Mouse (Mus musculus): Measurements from ENCODE around the gene Slfn9.
"Not testable (repeated sequence)": the region's sequence is repeated elsewhere in the genome, so short reads cannot be mapped to it uniquely, and the experiment has no call there.

Slfn9 gene

DNA sequence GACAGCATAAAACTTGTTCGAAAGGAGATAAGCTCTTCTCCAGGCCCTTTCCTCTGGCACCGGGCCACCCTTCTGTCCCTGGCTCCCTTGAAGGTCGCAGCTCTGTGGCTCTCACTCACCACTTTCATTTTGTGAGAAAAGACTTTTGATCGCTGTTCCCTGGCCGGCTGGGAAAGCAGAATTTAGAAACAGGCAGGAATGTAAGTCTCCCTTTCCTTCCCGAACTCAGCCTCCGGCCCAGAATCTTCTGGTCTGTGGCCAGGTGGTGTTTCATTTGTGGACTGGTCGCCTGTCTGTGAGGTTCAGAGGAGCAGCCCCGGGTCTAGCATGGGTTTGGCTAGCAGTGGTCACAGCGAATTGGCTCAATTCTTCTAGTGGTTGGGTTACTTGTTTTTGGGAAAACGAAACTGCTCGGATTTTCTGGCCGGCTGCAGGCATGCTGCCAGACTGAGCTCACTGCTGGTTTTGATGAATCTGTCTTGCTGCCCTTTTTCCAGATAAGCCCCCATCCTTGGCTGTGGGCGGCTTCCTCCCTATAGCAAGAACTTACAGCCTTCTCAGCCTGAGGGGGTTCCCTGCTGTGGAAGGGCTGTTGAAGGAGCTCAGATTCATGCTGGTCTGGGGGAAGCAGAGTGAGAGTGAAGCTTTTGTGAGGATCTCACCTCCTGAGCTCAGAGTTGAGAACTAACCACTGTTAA, at the start of gene Slfn9:
Gene Slfn9 (minus strand): TSS at position 362 of the 698 bp plus-strand sequence.
- peak; percentile 54 to 60 for DNase-seq

DNA sequence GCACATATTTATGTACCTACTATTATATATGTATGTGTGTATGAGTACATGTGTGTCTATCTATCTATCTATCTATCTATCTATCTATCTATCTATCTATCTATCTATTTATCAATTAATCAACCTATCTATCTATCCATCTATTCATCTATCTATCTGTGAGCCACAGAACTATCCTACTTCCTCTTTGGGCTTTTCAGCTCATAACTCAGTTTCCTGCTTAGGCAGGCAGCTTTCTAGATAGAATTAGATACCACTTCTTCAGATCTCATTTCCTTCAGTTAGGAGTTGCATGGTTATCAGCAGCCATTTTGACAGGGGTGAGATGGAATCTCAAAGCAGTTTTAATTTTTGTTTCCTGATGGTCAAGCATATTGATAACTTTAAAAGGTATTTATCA, 49.4 kb upstream of the Slfn9 start:
- DNase-seq: no peak

DNA sequence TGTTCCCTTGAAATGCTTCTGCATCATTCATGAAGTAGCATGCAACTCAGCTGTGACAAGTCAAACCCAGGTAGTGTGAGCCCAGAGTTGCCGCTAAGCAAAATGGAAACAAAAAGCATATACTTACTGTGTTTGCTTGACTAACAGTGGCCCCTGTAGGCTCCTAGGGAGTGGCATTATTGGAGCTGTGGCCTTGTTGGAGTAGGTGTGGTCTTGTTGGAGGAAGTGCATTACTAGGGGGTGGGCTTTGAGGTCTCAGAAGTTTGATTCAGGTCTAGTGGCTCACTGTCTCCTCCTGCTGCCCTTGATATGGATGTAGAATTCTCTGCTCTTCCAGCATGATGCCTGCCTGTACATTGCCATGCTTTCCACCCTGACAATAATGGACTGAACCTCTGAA, 48.7 kb upstream of the Slfn9 start:
- DNase-seq: no peak

DNA sequence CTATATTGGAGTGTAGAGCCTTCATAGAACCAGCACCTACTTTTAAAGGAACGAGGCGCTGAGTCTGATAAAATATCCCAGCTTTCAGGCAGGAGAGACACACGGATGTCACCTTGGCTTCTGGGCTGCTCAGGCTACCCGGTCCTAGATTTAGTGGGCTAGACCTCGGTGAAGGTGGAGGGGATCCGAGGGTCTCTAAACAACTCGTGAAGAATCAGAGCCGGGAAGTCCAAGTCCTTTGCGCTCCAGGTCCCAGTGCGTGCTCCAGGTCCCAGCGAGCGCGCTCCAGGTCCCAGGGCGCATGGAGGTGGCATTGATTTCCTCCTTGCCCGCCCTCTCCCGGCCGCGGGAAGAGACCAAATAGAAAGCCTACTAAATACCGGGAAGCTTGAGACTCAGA, 48.2 kb upstream of the Slfn9 start:
- peak in 1 of 2 experiments; percentile 9 for DNase-seq

DNA sequence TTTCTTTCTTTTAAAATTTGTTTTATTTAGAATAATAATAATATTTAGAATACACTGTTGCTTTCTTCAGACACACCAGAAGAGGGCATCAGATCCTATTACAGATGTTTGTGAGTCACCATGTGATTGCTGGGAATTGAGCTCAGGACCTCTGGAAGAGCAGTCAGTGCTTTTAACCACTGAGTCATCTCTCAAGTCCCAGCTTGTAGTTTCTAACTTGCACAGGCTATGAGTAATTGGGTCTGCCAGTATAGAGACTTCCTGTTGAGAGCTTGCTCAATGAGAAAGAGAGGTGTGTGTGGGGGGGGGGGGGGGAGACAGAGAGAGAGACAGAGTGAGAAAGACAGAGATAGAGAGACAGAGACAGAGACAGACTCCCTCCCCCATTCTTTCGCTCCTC, 47.5 kb upstream of the Slfn9 start:
- no peak for DNase-seq

DNA sequence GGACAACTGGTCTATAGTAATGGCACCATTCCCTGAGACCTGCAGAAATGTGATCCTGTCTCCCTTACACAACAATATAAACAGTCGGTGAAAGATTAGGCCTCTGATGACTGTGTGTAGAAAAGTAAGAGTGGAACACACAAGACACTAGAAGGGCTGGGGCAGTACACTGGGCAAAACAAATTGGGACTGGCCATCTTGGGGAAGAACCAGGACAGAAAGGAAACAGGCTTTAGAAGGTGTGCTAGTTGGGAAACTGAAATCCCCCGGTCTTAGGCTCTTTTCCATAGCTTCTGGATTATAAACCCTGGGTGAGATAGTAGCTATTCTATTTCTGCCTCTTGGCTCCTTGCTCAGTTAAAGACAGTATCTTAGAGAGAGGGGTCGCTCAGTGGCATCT, 47.1 kb upstream of the Slfn9 start:
- DNase-seq: not testable (repeated sequence)

DNA sequence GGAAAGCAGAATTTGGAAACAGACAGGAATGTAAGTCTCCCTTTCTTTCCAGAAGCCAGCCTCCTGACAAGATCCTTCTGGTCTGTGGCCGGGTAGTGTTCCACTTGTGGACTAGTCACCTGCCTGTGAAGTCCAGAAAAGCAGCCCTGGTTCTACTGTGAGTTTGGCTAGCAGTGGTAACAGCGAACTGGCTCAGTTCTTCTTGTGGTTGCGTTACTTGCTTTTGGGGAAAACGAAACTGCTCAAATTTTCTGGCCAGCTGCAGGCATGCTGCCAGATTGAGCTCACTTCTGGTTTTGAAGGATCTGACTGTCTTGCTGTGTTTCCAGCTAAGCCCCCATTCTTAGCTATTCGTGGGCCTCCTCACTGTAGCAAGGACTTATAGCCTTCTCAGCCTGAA, 29.0 kb upstream of the Slfn9 start, which contains the start of gene Slfn8:
Gene Slfn8 (minus strand): TSS at position 190 of the 400 bp plus-strand sequence.
- peak in 1 of 2 experiments; percentile 13 for DNase-seq

DNA sequence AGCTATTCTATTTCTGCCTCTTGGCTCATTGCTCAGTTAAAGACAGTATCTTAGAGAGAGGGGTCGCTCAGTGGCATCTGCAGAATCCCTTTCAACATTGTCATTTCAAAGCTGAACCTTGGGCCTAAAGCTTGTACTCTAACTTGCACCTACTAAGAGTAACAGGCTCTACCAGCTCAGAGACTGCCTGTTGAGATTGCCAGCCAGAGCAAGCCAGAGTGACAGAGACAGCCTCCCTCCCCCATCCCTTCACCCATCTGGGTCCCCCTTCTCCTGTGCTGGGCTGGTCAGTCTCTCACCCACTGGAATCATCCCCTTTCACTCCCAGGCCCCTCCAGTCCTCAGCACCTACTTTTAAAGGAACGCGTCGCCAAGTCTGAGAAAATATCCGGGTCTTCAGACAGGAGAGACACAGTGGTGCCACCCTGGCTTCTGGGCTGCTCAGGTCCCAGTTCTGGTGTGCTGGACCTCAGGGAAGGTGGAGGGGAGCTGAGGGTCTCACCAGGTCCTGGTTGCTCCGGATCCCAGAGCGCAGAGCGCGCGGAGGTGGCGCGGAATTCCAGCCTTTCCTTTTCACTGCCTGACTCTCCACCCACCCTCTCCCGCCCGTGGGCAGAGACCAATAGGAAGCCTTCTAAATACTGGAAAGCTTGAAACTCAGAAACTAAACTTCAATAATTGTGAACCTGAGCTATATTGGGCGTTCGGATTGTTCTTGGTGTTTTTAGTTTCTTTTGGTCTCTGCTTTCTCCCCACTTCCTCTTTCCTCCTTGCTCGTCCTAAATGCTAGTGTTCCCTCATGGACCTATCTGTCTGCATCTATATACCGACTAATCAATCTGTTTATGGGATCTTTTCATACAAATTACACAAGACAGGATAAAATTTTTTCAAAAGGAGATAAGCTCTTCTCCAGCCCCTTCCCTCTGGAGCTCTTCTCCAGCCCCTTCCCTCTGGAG, 28.2 kb upstream of the Slfn9 start:
- peak in 1 of 2 experiments; percentile 3 for DNase-seq

DNA sequence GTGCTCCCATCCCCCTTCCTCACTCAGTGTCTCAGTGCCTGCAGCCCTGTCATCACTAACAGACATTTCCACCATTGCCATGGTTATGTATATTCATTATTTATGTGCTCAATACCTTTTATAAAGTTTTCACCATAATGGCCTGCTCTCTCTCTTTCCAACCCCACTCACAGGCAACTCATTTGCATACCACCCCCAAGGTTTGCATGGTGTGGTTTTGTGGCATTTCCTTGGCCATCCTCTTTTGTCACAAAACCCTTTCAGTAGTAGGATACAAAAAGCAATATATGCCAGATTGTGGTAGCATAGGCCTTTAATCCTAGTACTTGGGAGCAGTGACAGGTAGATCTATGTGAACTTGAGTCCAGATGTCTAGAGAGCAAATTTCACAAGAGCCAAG, 24.5 kb upstream of the Slfn9 start:
- DNase-seq: no peak

DNA sequence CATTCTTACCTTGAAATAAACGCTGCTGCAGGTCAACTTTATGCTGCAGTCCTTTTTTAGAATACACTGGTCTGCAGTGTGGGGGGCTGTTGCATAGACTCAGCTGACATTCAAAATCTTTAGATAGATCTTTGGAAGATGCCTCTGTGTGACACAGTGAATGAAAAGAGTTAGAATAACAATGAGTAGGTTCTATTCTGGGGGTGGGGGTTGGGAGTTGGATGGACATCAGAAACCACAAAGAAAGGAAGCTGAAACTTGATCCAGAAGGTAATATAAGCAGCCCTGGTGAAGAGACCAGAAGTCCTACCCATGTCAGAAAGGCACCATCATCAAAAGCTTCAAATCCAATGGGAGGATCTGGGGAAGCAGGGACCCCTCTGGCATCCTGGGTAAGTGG, 21.7 kb upstream of the Slfn9 start:
- DNase-seq: no peak

DNA sequence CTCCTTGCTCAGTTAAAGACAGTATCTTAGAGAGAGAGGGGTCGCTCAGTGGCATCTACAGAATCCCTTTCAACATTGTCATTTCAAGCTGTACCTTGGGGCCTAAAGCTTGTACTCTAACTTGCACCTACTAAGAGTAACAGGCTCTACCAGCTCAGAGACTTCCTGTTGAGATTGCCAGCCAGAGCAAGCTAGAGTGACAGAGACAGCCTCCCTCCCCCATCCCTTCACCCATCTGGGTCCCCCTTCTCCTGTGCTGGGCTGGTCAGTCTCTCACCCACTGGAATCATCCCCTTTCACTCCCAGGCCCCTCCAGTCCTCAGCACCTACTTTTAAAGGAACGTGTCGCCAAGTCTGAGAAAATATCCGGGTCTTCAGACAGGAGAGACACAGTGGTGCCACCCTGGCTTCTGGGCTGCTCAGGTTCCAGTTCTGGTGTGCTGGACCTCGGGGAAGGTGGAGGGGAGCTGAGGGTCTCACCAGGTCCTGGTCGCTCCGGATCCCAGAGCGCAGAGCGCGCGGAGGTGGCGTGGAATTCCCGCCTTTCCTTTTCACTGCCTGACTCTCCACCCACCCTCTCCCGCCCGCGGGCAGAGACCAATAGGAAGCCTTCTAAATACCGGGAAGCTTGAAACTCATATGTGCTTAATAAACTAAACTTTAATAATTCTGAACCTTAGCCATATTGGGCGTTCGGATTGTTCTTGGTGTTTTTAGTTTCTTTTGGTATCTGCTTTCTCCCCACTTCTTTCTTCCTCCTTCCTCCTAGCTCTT, 831 bp downstream of the Slfn9 start:
- DNase-seq: peak; percentile 44 to 62

DNA sequence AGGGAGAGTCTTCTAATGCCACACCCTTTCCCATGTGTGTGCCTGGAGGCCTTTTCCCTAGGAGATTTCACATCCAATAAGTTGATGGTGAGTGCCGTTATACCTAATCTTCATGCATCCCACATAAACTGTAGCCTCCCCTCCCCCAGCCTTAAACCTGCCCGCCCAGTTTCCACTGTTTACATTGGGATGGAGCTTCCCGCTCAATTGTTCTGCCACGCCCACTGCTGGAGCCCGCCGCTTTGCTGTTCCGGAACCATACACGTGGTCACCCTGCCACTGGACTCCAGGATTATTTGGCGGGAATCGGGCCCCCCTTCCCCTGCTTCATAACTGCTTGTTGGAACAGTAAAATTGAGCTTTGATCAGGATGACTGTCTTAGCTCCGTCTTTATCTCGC, 2.3 kb downstream of the Slfn9 start:
- peak in 1 of 2 experiments; percentile 5 for DNase-seq

DNA sequence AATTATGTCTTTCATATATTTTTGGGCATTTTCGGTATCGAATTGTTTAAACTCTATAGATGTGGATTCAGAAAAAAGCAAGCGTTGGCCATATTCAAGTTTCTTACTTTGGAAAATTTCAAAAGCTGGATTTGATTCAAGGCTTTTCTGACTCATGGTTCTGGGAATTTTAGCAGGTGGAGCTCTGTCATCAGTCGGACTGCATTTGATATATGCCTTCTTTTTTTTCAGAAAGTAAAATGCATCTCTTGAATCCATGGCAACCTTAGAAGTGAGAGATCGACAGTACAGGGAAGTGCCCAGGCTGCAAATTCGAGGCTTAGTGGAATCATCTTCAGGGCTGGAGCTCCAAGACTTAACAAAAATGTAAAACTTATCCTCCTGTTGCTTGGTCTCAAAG, 4.0 kb downstream of the Slfn9 start:
- no peak for DNase-seq

DNA sequence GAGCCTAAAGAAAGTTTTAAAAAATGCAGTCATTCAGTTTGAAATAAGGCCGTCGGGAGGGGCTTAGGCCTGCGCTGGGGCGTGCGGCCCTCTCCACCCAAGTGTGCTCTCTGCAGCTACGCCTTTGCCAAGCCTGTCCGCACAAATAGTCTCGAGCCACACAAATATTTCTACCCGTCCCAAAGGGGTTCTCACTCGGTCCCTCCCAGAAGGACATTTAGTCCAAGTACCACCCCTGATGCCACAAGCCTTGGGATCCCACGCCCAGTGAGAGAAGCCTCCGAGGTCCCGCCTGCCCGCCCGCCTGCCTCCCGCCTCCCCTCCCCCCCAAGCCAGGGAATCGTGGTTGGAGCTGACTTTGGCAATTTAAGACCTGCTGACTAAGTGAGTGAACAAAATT, 8.4 kb downstream of the Slfn9 start:
- DNase-seq: no peak

DNA sequence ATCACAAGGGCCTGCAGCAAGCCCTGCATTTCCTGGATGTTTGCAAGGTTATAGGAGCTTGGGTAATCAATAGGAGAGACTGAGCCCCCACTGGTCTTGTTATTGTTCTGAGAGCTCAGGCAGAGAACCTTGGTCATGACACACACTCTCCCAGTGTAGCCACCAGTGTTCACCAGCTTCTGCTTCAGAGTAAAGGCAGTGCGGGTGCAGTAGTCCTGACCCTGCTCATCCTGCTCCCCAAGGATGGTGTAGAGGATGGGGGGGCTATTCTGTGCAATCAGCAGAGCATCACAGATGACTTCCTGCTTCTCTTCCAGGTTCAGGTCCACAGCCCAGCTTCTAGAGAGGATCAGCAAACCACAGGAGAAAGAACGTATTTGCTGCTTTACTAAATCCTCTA, 9.2 kb downstream of the Slfn9 start:
- not testable (repeated sequence) for DNase-seq

DNA sequence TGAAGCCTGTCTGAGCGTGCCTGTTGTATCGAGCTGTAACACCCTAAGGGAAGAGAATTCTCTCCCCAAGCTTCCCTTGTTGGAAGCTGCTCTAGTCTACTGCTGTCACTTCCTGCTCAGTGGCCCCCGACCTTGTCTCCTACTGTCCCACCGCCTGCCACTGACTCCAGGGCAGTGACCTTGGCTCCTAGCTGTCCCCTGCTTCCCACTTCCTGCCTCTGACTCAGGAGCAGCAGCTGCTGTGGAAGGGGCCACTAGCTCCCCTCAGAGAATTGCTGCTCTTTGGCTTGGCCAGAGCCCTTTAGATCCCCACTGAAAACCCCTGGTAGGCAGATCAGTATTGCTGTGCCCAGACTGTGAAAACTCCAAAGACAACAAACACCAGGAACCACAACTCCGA, 17.7 kb downstream of the Slfn9 start:
- peak; percentile 59 to 78 for DNase-seq

DNA sequence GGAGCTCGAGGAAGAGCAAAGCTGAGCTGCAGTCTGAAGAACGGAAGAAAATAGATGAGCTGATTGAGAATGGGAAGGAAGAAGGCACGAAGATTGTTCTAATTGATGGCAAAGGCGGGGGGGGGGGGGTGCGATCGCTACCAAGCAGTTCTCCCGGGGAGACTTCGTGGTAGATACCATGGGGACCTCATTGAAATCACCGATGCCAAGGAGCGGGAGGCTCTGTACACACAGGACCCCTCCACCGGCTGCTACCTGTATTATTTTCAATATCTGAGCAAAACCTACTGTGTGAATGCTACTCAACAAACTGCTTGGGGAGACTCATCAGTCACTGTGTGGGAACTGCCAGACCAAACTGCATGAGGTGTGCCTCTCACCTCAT, 20.0 kb downstream of the Slfn9 start:
- no peak for DNase-seq

DNA sequence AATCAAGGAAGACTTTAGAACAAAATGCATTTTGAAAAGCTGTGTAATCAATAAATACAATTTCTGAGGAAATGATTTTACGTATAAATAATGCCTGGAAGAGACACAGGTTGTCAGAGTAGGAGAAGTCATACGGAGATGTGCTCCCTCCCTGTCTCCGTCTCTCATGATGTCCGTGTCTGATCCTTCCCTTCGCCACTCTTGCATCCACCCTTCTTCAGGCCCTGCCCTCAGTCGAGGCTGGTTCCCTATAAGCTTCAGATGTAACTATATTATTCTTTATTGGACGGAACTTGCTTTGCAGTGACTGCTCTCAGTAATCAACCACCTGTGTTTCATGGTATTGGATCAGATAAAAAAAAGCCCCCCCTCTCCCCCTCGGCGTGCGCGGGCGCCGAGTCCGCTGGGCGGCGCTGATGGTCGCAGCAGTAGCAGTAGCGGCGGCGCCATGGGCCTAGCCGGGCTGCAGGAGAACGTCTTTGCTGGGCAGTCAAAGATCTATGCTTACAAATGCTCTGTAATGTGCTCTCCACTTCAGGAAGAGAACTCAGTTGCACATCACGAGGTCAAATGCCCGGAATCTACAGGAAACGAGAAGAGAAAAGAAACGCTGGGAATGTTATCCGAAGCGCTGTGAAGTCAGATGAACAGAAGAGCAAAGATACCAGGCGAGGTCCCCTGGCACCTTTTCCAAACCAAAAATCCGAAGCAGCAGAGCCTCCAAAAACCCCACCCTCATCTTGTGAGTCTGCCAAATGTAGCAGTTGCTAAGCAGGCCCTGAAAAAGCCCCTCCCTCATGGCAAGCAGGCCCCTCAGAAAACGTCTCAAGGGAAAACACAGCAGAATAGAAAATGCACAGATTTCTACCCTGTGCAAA, 20.7 kb downstream of the Slfn9 start:
- DNase-seq: peak; percentile 42 to 47

DNA sequence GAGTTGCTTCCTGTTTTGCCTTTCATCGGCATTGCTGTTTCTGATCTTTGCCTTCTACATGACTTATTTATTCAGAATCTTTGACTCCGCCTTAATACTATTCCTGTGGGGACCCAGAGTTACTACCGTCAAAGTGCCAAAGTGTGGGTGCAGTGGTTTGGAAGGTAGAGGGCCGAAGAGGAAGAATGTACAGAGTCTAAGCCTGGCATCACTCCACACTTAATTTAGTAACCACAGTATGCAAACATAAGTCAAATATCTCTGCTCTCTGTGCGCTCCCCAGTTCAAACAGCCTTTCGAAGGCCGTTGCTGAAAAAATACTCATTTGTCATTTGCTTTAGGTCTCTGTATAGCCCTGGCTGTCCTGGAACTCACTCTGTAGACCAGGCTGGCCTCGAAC, 29.4 kb downstream of the Slfn9 start:
- no peak for DNase-seq

DNA sequence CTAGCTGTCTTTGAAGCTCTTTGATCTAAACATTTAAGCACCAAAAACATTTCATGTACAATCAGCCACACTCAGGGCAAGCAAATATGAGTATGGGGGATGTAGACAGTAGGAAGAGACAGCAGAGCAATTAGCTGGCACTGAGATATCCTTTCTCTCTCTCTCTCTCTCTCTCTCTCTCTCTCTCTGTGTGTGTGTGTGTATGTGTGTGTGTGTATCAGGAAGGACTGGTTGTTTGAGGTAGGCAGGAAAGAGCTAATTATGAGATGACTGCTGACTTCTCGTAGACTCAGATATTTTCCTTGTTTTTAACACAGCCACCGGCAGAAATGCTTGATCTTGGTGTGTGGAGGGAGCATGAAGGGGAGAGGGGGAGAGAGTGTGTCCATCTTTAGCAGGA, 29.9 kb downstream of the Slfn9 start:
- no peak for DNase-seq

DNA sequence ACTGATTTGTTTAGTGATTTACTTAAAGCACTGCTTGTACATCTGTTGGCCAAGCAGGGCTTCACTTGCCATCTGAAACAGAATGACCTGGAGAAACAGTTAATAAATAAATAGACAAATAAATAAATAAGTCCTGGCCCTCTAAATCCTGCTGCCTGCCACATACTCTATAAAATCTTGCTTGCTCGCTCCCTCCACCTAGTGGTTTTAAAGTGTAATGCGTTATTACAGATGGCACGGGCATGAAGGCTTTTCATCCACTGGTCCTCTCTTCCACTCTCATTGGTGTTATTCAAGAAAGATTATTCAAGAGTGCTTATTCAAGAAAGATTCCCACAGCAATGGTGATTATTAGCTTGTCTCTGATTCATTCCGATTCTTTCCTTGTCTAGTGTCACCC, 32.0 kb downstream of the Slfn9 start:
- peak in 1 of 2 experiments; percentile 61 for DNase-seq

DNA sequence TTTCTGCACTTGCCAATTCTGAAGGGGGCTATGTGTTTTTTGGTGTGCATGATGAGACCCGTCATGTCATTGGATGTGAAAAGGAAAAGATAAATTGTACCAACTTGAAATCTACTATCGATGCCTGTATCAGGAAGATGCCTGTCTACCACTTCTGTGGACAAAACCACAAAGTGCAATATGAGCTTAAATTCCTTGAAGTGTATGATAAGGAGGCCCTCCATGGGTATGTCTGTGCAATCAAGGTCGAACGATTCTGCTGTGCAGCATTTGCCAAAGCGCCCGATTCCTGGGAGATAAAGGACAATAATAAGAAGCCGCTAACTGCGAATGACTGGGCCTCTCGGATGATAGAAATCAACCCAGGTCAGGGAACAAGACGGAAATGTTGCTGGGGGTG, 34.7 kb downstream of the Slfn9 start:
- DNase-seq: peak in 1 of 2 experiments; percentile 1

Measured in kidney, postnatal 25 days (tissue).